Mouse (Mus musculus) lung, embryonic 14.5 days (tissue): Measurements from ENCODE around the gene Dpf3. TPM values are rescaled to one million over a fixed set of nuclear protein-coding genes. Genes with fewer than 3 reads are reported as not detected.

ENCODE experiments used
- ATAC-seq: fragments of 200-750 bp; cut with Nextera tagmentation; 2 replicates; pipeline ENCODE4 v1.8.0; 2017; ENCODE audit warnings: mild to moderate bottlenecking, moderate TSS enrichment, moderate library complexity; ENCODE audit not compliant: insufficient read depth
- DNase-seq: peaks from one replicate; pipeline ENCODE4 v3.0.0-alpha.2; 2015
- H3K27ac ChIP-seq: fragments of 300-500 bp; sonication (generic); 2 replicates; pipeline ENCODE4 v1.5.1; 2014; ENCODE audit warnings: low read depth, mild to moderate bottlenecking, moderate library complexity
- H3K27me3 ChIP-seq: fragments of 300-500 bp; sonication (generic); 2 replicates; pipeline ENCODE4 v1.6.1; 2014; ENCODE audit warnings: low read length, control low read depth; ENCODE audit not compliant: insufficient read depth
- H3K36me3 ChIP-seq: fragments of 300-500 bp; sonication (generic); 2 replicates; pipeline ENCODE4 v1.6.1; 2014; ENCODE audit warnings: control low read depth; ENCODE audit not compliant: insufficient read depth
- H3K4me1 ChIP-seq: fragments of 300-500 bp; sonication (generic); 2 replicates; pipeline ENCODE4 v1.6.1; 2014; ENCODE audit warnings: antibody characterized with exemption, control low read depth; ENCODE audit not compliant: insufficient read depth
- H3K4me2 ChIP-seq: fragments of 300-500 bp; sonication (generic); 2 replicates; pipeline ENCODE4 v1.6.1; 2014; ENCODE audit warnings: mild to moderate bottlenecking
- H3K4me3 ChIP-seq: fragments of 300-500 bp; sonication (generic); 2 replicates; pipeline ENCODE4 v1.5.1; 2014; ENCODE audit warnings: low read depth, low read length
- H3K9ac ChIP-seq: fragments of 300-500 bp; sonication (generic); 2 replicates; pipeline ENCODE4 v1.6.1; 2014
- H3K9me3 ChIP-seq: fragments of 300-500 bp; sonication (generic); 2 replicates; pipeline ENCODE4 v1.6.1; 2016; ENCODE audit warnings: low read depth, low read length, control low read depth
- CTCF ChIP-seq: IDR thresholded peaks from 2 replicates; pipeline ENCODE4 v1.5.1; 2016; ENCODE audit warnings: antibody characterized with exemption, low read depth
- WGBS: fragments of 180-500 bp; shearing (Covaris S2); extraction: QIAGEN DNeasy Blood & Tissue Kit; methylation state at CpG from one replicate; pipeline ENCODE4 v1.1.7; 2014; 5-methylcytosine and 5-hydroxymethylcytosine counted together
- polyA plus RNA-seq: library from polyadenylated mRNA; unstranded; fragments of >200 nt; fragmentation: Nextera tagmentation; extraction: Ambion mirVana; gene quantifications from 2 replicates; pipeline ENCODE4 v1.2.1, GENCODE M21; 2014

Gene Dpf3
- polyA plus RNA-seq, 1 experiment from 2014 or later: 3.1 TPM

DNA sequence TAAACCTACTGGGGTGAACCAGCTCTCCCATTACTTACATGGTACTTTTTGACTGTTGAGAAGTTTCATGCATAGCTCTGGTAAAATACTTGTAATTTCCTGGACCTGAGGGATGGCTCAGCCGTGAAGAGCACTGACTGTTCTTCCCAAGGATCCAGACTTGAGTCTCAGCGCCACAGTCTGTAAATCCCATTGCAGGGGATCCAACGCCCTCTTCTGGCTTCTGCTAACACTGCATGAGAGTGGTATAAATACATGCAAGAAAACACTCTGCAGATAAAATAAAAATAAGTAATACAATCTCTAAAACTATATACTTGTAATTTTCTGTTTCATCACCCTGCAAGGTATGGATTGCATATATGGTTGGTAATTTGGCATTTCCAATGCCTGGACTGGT lies 10.4 kb upstream of the Dpf3 start:
- DNase-seq: no peak
- no peak overlapping the region for H3K4me3 ChIP-seq
- no peaks in the 10 kb centered on the region for H3K36me3 ChIP-seq
- ATAC-seq: no peak
- TF ChIP-seq CTCF: no peak
- H3K27ac ChIP-seq: no peak overlapping the region
- 74% methylated on average over 3 of the region's 3 CpGs for WGBS
- no peaks in the 10 kb centered on the region for H3K27me3 ChIP-seq
- H3K9ac ChIP-seq: no peak overlapping the region
- H3K4me1 ChIP-seq: no peaks in the 10 kb centered on the region
- H3K9me3 ChIP-seq: no peaks in the 10 kb centered on the region
- no peak overlapping the region for H3K4me2 ChIP-seq

DNA sequence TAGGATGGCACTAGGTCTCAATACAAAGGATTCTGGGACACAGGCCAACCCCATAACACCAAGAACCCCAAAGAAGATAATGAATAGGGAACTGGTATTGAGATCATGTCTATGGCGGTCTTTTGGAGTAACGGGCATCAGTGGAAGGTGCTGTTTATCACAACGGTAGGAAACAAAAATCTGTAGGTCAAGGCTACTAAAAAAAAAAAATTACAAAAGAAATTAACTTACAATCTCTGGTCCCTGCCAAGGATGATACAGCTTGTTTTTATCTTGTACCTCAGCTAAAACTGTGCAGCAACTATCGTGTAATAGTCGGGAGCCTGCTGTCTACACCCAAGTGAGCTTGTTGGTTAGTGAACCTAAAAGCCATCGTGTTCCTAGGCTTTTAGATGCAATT lies 9.2 kb upstream of the Dpf3 start:
- no peak overlapping the region for H3K4me2 ChIP-seq
- WGBS: 84% methylated on average over 6 of the region's 6 CpGs
- no peaks in the 10 kb centered on the region for H3K27me3 ChIP-seq
- no peak overlapping the region for H3K27ac ChIP-seq
- no peak for TF ChIP-seq CTCF
- H3K9ac ChIP-seq: no peak overlapping the region
- DNase-seq: no peak
- ATAC-seq: no peak
- H3K36me3 ChIP-seq: no peaks in the 10 kb centered on the region
- no peaks in the 10 kb centered on the region for H3K4me1 ChIP-seq
- H3K9me3 ChIP-seq: no peaks in the 10 kb centered on the region; the same call in 1 of the 2 replicates
- H3K4me3 ChIP-seq: no peak overlapping the region

DNA sequence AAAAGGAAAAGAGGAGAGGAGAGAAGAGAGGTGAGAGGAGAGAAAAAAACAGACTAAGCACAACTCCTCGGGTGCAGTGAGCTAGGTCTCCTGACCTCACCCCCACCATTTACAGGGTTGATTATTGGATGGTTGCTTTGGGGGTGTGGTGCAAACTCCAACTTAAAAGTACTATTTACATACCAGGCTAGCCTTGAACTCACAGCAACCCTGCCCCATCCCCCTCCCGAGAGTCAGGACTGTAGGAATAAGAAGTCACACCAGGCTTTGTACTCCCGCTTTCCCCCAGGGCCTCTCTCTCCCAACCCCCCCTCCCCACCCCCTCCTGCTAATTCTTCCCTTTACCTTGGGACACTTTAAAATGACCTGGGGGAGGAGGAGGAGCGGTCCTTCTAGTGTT lies 8.8 kb upstream of the Dpf3 start:
- H3K9ac ChIP-seq: no peak overlapping the region
- no peaks in the 10 kb centered on the region for H3K4me1 ChIP-seq
- WGBS: 59% methylated on average over 4 of the region's 4 CpGs
- TF ChIP-seq CTCF: no peak
- H3K27me3 ChIP-seq: no peaks in the 10 kb centered on the region
- no peak overlapping the region for H3K4me3 ChIP-seq
- DNase-seq (no peak), ATAC-seq (no peak)
- no peaks in the 10 kb centered on the region for H3K36me3 ChIP-seq
- H3K27ac ChIP-seq: no peak overlapping the region
- no peak overlapping the region for H3K4me2 ChIP-seq
- H3K9me3 ChIP-seq: peaks cover 4% of the 10 kb centered on the region; the same call in 1 of the 2 replicates

DNA sequence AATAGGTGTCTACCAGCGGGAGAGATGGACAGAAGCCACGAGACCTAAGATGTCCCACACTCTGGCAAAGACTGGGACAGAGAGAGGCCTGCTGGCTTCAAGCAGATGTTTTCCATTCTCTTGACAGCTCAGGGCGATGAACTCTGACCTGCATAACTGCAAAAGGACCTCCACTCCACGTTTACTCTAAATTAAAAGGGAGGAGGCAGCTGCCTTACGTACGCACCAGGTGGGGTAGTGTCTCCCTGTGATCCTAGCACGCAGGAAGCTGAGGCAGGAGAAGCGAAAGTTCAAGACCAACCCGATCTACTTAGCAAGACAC lies 8.4 kb upstream of the Dpf3 start:
- no peak overlapping the region for H3K4me3 ChIP-seq
- H3K27ac ChIP-seq: no peak overlapping the region
- DNase-seq (no peak), ATAC-seq (no peak)
- H3K36me3 ChIP-seq: no peaks in the 10 kb centered on the region
- H3K4me1 ChIP-seq: no peaks in the 10 kb centered on the region
- no peaks in the 10 kb centered on the region for H3K27me3 ChIP-seq
- no peak for TF ChIP-seq CTCF
- peaks cover 7% of the 10 kb centered on the region; the same call in 1 of the 2 replicates for H3K9me3 ChIP-seq
- no peak overlapping the region for H3K9ac ChIP-seq
- 38% methylated on average over 9 of the region's 9 CpGs for WGBS
- no peak overlapping the region for H3K4me2 ChIP-seq

DNA sequence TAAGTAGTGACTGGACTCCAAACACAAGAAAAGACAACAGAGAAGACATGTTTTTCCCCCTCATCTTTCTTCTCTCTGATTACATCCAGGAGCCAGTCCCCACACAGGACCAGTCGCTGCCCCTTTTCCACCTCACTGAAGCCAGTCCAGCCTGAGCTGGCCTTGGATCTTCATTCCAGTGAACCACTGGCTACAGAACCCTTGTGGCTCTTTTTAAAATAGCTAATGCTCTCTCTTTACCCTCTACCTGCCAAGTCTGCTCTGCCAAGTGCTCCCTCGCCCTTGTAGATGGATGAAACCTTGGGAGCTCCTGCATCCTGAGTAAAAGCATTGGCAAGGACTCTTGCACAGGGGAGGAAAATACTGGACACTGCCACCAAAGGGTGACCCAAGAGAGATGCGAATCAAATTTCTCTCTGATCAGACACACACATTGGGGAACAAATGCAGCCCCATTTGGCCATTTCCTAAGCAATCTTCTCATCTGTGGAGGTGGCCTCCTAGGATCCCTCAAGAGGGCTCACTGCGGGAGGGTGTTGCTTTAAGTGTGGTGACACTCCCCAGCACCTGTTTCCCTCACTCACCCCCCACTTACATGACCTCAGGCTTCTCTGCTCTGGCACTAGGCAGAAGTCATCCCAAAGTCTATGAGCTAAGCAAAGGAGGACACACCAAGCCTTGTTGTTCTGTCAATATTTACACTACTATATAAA lies 7.9 kb upstream of the Dpf3 start:
- Histone ChIP-seq H3K27me3 (no peaks in the 10 kb centered on the region), H3K9me3 (peaks cover 7% of the 10 kb centered on the region; the same call in 1 of the 2 replicates), H3K4me3 (no peak overlapping the region), H3K9ac (no peak overlapping the region), H3K27ac (no peak overlapping the region), H3K4me1 (no peaks in the 10 kb centered on the region), H3K36me3 (no peaks in the 10 kb centered on the region), H3K4me2 (no peak overlapping the region)
- DNase-seq: no peak
- no peak for TF ChIP-seq CTCF
- ATAC-seq: no peak
- 49% methylated on average over 4 of the region's 4 CpGs for whole genome bisulfite sequencing

DNA sequence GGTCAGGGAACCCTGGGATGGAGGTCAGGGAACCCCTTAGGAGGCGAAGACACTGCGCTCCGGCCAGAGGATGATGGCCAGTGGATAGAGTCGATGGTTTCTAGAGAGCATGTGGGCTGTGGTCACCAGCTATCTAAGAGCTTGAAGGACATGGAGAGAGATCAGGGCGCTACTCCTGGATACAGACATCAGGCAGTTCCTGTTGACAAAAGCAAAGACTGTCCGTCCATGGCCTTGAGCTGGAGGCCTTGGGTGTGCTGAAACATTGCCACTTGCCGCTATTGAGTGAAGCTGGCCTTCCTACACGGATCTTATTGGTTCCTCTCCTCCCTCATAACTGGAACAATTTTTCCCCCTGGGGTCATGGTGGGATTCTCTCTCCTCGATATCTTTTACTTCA lies 6.7 kb upstream of the Dpf3 start:
- no peaks in the 10 kb centered on the region for H3K4me1 ChIP-seq
- peaks cover 4% of the 10 kb centered on the region; the same call in 1 of the 2 replicates for H3K27me3 ChIP-seq
- WGBS: 75% methylated on average over 9 of the region's 9 CpGs
- no peak overlapping the region for H3K27ac ChIP-seq
- no peak for ATAC-seq
- no peaks in the 10 kb centered on the region for H3K36me3 ChIP-seq
- no peak overlapping the region for H3K4me3 ChIP-seq
- H3K9me3 ChIP-seq: peaks cover 7% of the 10 kb centered on the region; the same call in 1 of the 2 replicates
- DNase-seq: no peak
- no peak for TF ChIP-seq CTCF
- no peak overlapping the region for H3K9ac ChIP-seq
- H3K4me2 ChIP-seq: no peak overlapping the region

DNA sequence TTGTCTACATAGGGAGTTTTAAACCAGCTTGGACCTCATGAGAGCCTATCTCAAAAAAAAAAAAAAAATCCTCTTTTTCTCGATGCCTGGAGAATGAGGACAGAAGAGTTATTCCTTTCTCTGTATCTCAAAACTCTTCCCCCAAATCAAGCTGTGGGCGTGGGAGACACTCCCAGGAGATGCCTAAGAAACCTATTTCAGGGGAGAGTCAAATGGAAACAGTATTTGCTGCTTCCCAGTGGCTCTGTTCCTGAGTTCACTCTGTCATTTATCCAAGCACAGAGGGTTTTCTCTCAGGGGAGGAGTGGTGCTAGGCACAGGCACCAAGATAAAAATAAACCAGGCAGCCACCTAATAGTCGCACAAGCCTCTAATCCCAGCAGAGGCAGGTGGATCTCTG lies 5.3 kb upstream of the Dpf3 start:
- 68% methylated on average over 3 of the region's 3 CpGs for WGBS
- Histone ChIP-seq H3K27ac (no peak overlapping the region), H3K36me3 (no peaks in the 10 kb centered on the region), H3K9me3 (peaks cover 7% of the 10 kb centered on the region; the same call in 1 of the 2 replicates), H3K4me1 (no peaks in the 10 kb centered on the region), H3K4me2 (no peak overlapping the region), H3K9ac (no peak overlapping the region), H3K4me3 (no peak overlapping the region), H3K27me3 (peaks cover 4% of the 10 kb centered on the region; the same call in 1 of the 2 replicates)
- no peak for DNase-seq
- no peak for ATAC-seq
- TF ChIP-seq CTCF: no peak
